Mouse (Mus musculus): ENCODE measurements around the gene Gpr37. TPM values are rescaled to one million over a fixed set of nuclear protein-coding genes. Genes with fewer than 3 reads are reported as not detected.

Gpr37 gene
- not detected for polyA plus RNA-seq (2017; shearing (Covaris generic))

DNA sequence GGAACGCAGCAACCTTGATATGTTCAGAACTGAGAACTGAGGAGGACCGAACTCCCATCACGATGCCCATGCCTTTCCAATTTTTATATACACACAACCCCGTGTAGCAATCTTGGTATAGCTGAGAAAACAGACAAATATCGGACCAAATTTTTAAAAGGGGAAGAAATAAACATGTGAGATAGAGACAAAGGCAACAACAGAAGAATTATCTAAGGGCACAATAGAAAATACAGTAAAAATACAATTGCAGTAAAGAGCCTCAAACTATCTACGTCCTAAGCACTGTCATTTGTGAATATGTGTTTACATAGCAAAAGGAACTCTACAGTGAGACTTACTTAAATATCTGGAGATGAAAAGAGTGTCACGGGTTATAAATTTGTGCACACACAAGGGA lies at the start of gene Gpr37:
Gene Gpr37, minus strand, starts transcription at position 101 of the 400 bp plus-strand sequence.
- ATAC-seq, result no peak

DNA sequence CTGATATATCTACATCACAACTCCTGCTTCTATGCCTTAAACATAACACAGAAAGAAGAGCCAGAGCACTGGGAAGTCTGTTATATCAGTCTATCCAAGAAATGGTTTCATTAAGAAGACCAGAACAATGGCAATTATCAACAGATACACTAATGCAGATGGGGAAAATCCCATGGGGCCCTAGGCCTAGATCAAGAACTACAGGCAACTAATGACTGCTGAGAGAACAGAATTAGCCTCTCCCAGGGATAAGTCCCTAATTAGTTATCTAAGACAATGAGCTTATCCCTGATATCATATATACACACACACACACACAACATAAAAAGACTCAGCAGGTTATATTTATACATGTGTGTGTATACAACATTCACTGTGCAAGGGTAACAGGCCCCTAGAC lies 46.0 kb upstream of the Gpr37 start:
- ATAC-seq, result no peak

DNA sequence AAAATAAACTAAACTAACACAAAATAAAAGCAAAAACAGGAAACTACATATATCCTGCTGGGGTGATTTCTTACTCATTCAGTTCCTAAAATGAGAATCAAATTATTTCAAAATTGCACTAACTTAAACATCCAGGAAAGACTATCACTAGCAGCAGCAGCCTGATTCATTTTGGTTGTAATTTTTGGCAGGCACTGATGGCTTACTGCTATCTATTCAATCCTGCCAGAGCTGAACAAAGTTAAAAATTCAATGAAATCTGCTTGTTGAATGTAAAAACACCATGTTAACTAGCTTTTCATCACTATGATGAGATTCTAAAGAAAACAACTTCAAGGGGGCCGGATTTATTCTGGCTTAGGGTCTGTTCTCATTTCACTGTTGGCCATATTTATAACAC lies 36.0 kb upstream of the Gpr37 start:
- ATAC-seq, result no peak

GRCm38 (mm10) chr6:25710601-25711000 lies 20.1 kb upstream of the Gpr37 start:
- no peak for ATAC-seq

DNA sequence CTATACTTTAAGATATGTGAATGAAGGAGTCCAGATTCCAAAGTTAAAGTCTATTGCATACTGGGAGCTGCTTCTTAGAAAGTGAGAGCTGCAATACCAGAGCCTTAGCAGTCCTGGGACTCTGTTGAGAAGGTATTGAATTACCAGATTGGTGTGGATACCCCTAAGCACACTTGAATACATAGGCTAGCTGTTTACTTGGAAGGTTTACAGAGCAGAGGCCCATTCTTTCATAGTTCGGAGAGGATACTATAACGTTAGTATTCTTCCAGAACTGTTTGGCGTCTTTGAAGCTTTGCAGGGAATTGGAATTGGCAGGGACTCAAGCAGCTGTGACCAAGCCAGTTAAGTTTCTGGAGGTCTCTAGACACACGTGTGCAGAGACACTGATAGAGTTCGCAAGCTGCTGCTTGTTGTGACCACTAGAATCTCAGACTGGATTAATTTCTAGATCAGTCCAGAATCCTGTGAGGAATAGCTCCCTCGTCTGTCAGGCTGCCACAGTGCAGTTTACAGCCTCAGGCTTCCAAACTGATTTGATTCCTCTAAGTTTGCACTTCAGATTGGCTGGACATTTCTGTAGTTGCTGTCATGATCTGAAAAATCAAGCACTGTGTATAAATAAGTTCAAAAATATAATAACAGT lies 18.8 kb upstream of the Gpr37 start:
- ATAC-seq, result no peak

DNA sequence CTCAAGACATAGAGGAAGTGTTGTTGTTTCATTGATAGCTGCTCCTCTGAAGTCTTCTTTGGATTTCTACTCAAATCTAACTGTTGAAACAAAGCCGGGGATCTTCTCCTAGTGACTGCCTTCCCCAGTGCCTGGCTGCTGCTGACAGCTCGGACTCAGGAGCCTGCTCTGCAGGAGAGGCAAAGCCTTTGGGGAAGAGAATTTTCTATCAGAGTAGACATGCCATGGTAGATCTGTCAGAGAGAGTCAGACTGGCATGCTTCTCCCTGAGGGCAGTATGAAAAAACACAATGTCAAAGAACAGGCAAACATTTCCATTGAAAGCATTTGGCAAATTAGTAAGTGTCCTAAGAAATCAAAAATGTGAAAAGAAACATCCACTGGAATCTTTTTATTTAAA lies 9.4 kb upstream of the Gpr37 start:
- ATAC-seq, result no peak

DNA sequence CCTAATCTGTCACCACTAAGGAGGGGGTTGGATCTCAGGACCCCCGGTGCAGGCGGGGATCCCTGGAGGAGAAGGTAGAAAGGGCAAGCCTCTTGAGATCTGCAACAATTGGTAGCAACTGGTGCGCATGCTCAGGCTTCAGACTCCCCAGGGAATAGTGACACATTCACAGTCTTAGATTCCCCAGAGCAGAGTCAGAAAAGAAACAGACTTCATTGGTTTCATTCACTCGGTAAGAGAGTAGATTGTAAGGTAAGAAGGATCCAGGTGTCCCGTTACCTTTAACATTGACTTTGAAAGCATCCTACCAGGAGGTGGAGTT lies 284 bp downstream of the Gpr37 start:
- ATAC-seq, result no peak

GRCm38 (mm10) chr6:25689520-25690283 lies 827 bp downstream of the Gpr37 start:
- no peak for ATAC-seq

DNA sequence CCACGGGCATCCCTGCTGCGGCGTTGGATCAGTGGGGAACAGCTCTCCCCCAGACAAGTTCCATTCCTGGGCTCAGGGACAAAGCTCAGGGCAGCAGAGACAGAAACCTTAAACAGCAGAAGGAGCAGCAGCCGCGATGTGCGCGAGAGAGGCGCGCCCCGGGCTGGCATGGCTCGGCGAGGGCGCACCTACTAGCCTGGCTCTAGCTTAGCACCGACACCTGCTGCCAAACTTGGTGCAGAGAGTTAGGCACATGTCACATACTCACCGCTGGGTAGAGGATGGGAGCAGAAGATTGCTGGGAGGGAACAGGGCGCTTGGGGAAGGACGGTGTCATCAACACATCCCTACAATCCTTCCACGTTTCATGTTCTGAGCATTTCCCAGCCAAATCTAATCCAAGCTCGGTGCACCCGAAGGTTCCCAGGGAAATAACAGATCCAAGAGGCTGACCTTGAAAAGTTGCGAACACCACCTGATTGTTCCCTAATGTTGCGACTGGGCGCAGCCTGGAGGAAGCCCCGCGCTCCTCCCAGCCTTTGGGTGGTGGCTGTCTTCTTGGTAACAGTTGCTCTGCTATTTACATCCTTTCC lies 1.5 kb downstream of the Gpr37 start:
- ATAC-seq, result no peak

GRCm38 (mm10) chr6:25686760-25687200 lies 3.7 kb downstream of the Gpr37 start:
- ATAC-seq, result no peak

DNA sequence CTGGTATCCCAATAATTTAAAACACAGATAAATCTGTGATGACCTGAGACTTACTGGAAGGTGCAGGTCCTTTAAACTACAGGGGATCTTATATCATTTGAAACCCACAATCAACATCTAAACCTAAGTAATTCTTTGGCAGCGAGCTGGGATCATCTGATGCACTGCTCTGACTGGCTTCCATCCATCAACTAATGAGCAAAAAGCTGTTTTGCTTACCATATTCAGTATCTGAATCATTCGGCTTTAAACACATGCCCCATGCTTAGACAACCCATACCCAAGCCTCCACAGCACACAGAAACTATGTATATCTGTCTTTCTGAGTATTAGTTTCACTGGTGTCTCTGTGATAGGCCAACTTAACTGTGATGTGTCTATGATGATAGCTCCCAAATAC lies 6.1 kb downstream of the Gpr37 start:
- ATAC-seq, result no peak

DNA sequence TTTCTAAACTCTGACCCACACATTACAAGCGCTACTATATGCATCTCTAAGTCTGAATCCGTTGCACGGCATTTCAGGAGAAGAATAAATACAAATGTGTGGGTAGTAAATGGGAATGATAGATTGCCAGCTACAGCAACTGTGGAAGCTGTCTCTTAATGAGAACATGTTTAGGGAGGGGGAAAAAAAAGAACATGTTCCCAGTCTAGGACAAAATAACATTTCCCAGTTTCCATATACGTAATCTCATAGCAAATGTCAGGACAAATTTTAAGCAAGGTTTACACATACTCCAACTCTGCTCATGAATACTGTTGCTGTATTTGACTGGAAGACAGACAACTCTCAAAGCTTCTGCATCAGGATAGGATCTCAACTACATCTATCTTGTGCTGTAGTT lies 15.4 kb downstream of the Gpr37 start:
- no peak for ATAC-seq

DNA sequence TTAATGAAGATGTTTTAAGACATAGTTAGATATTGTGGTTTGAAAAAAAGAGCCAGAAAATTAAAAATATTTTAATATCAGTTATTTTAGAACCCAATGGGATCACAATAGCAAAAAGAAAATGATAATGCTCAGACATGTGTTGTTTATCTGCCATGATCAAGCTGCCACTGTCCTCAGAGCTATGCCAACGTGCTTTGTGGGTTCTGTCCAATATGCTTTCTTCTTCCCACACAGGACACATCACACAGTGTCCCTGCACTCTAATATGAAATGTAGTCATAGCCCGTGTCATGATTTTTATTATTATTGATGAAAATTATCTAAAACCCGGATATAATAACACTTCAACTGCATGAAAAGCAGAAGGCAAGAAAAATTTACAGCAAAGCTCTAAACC lies 16.7 kb downstream of the Gpr37 start:
- no peak for ATAC-seq

- no peak for ATAC-seq
These were observed 20.4 kb downstream of the Gpr37 start for GRCm38 (mm10) chr6:25670150-25670549.

DNA sequence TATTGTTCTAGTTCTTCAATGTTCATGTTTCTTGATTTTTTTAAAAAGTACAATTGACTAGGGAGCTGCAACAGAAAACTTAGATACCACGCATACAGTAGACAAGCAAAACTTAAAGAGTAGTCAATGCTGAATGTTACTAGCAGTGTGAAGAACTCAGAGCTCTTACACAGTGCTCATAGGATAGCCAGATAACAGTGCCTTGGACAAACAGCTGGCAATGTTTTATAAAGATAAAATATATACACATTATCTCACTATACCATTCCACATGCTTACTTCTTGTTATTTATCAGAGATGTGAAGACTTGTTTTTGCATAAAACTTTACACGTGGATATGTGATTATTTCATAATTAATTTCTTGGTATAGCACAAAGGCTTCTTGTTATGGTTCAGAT lies 26.6 kb downstream of the Gpr37 start:
- no peak for ATAC-seq

DNA sequence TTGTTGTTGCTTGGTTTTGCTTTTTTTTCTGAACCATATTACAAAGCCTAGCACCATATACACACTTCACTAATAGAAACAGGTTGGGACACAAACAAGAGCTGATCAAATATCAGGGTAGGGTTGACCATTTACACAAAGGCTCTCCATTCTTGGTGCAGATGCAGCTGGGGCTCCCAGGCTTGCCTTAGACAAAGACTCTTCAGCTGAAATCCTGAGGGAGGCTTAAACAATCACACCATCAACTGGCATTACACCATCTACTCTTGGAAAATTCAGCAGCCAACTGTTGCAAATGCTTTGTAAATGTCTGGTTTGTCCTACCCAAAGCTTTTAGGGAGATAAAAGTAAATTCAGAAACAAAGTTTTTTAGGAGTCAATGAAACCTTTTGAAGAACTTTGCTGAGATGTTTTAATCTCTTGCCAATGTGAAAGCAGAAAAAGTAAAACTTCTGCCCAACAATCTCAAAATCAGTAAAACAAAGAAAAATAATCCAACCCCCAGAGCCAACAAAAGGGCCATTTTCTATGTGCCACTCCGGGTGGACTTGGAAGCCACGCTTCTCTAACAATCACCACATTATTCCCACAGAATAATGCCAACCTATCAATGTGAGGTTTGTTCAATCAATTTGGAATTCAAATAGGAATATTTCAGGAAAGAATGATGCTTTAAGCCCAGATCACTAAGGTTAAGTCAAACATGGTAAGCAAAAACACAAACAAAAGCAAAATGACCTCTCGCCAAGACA lies 30.4 kb downstream of the Gpr37 start:
- no peak for ATAC-seq

Other genes with a start within 250 kb of the Gpr37 start
- gene Pot1a, start 118.5 kb upstream of the Gpr37 start, polyA plus RNA-seq (2017; shearing (Covaris generic)), result 10 to 100 TPM; 41.7 to 47.7 (median 44.3) TPM

Measured in inflammation-experienced regulatory T-cells, adult 6 months (primary cell).